Mouse (Mus musculus) WW6 (cell line): Measurements from ENCODE around the gene Fgl2.
A peak's percentile ranks its signal among the peaks of the same experiment; 100 is the strongest.
"Not testable (repeated sequence)": the region's sequence is repeated elsewhere in the genome, so short reads cannot be mapped to it uniquely, and the experiment has no call there.

ENCODE experiments used
- DNase-seq: peaks from one replicate; pipeline ENCODE4 v3.0.0-alpha.2; 2013; ENCODE audit warnings: low read depth, low spot score

Fgl2 gene

DNA sequence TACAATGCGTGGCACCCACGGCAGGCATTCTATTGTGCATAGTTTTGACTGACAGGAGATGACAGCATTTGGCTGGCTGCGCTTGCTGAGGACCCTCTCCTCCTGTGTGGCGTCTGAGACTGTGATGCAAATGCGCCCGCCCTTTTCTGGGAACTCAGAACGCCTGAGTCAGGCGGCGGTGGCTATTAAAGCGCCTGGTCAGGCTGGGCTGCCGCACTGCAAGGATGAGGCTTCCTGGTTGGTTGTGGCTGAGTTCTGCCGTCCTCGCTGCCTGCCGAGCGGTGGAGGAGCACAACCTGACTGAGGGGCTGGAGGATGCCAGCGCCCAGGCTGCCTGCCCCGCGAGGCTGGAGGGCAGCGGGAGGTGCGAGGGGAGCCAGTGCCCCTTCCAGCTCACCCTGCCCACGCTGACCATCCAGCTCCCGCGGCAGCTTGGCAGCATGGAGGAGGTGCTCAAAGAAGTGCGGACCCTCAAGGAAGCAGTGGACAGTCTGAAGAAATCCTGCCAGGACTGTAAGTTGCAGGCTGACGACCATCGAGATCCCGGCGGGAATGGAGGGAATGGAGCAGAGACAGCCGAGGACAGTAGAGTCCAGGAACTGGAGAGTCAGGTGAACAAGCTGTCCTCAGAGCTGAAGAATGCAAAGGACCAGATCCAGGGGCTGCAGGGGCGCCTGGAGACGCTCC lies at the start of gene Fgl2:
Fgl2 (plus strand) TSS at position 150 of the 687 bp plus-strand sequence.
- no peak for DNase-seq

DNA sequence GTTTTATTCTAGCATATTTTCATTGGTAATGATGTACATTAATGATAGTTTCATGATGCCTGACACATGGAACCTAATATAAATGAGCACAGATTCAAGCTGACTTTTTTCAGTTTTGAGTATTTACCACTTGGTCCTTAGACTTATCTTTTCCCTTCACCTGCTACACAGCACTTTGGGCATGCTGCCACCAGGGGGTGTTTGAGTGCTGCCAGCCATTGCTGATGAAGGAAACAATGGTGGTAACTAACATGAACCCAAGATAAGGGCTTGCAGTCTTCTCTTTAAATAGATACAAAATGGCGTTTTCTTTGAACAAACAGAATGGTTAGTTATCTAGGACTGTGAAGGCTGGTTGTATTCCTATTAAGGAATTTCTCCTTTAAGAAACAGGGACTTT lies 45.9 kb upstream of the Fgl2 start:
- DNase-seq, result peak; percentile 28

DNA sequence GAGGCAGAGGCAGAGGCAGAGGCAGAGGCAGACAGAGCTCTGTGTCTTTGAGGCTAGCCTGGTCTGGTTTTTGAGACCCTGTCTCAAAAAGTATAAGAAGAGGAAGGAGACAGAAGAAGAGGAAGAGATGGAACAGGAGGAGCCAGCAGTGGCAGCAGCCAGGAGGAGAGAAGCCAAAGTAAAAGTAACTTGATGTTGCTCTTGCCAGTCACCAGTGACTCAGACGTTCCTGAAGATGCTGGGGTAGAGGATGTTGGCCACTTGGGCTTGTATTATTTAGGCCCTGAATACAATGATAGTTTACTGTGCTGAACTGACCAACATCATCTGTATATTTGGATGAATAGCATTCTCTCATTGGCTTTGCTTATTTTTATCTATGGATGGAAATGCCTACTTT lies 43.9 kb upstream of the Fgl2 start:
- DNase-seq, result no peak

DNA sequence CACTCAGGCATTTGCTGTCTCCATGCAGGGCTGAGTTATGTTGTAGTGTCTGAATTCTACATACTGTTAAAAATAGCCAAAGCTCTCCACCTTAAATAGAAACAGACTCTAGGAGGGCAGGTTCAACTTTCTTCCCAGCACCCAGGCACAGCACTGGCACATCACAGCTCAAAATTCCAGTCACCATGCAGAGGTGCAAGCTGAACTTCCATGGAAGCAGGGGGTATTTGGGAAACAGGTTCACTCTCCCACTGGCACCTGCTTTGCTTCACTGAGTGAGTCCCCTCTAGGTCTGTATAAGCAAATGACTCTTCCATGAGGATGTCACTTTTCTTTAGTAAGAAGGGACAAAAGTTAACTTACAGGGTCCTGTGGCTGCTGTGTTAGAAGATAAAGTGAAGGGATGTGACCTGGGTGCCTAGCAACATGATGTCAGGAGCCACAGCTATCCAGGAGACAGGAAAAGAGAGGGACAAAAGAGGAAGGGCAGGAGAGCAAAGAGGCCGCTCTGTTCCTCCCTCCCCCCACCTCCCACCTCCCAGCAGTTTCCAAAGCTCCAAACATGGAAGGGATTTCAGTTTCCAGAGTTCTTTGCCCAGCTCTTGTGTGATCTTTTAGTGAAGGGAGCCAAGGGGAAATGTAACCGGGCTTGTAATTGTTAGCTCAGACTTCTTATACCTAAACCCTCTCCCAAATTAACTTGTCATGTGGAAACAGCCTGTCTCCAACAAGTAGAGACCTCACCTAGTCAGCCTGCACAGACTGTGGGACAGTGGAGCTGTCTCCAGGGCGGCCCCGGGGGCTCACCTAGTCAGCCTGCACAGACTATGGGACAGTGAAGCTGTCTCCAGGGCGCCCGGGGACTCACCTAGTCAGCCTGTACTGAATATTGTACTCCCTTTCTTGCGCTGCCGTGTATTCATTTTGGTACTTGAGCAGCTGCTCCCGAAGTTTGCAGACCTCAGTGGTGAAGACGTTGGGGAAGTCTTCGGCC lies 42.5 kb upstream of the Fgl2 start:
- no peak for DNase-seq

DNA sequence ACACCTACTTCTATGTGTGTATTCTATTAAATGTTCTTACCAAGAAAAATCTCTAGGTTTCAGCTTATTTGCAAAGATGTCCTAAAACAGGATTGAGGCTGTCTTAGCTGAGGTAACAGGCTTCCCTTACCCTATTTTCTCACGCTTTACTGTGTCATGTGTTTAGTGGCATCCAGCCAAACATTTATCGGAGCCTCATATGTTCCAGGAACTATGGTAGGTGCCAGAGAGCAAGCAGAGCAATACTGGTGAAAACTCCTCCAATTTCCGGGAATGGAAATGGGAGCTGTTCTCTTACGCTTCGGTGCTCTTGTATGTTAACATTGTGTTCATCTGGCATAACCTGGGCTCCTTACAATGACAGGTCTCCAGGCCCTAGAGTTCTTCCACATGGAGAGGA lies 40.8 kb upstream of the Fgl2 start:
- DNase-seq, result no peak

DNA sequence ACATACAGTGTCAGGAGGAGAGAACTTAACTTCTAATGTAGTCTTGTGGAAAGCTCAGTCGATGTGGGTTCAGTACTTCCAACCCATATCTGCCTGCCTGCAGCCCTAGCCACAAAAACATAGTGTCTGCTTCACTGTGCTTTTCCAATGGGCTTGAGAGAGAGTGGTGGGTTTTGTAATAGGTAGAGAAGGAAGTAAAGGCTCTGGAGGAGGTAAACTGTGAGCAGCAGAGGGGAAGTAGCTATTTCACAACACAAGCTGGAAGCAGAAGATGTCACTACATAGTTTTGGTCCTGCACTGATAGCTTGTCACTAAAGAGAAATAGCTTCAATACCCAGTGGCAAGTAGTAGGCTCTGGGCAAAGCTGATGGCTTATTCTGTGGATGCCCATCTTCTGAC lies 40.3 kb upstream of the Fgl2 start:
- DNase-seq, result no peak

DNA sequence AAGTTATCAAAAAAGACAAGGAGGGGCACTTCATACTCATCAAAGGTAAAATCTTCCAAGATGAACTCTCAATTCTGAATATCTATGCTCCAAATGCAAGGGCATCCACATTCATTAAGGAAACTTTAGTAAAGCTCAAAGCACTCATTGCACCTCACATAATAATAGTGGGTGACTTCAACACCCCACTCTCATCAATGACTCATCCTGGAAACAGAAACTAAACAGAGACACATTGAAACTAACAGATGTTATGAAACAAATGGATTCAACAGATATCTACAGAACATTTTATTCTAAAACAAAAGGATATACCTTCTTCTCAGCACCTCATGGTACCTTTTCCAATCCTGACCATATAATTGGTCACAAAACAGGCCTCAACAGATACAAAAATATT lies 30.2 kb upstream of the Fgl2 start:
- DNase-seq, result not testable (repeated sequence)

DNA sequence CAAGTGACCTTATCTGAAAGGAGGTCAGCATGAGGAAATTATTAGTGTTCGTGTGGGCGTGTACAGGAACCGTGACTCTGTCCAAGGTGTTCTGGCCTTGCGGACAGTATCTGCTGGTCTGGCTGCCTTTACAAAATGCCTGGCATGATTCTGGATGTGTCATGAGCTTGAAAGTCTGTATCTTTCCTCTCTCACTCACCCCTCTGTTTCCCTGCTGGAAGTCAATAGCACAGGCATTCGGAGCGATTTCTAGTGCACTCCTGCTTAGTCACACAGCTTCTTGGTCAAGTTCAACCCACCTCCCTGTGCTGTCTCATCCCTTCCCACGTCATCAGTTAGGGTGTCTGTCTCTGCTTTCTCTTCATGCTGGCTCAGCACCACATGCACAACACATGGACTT lies 24.1 kb upstream of the Fgl2 start:
- DNase-seq, result no peak

DNA sequence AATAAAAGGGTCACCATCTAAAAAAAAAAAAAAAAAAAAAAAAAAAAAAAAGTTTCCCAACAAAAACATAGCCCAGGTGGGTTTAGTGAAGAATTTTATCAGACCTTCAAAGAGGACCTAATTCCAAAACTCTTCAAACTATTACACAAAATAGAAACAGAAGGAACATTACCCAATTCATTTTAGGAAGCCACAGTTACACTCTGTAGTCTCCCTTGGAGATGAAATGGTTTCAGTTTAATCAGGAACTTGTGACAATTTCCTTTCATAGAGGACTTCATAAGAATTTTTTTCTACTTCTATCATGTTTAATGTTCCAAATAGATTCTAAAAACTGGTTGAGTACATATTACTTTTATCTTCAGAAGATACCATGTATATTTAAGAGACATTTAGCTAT lies 20.8 kb upstream of the Fgl2 start:
- DNase-seq, result no peak

DNA sequence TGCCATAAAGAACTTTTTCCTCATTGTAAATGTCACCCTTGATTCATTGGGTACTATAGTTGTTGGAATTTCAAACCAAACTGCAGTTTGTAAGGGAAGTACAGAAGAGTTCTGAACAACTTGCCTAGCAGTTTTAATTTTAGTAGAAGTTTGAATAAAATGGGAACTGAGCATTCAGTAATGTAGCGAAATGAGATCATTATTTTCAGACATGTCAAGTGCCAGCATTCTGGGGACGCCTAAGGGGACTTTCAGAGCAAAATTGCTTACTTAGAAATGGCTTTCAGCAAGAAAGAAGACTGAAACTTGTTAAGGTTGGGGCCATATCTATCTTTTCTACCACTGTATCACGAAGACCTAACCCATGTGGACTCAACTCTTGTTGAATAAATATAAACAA lies 13.8 kb upstream of the Fgl2 start:
- DNase-seq, result no peak

DNA sequence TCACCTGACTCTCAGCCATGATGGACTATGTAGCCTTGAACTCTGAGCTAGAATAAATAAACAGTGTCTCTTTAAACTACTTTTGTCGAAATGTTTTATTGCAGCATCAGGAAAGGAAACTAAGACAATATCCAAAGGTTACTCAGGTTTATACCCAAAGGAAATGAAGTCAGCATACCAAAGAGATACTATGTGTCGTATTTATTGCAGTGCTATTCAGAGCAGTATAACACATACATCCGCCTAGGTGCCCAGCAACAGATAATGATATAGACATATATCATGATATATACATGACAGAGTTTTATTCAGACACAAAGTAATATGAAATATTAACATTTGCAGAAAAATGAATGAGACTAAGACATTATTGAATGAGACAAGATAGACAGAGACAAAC lies 9.1 kb upstream of the Fgl2 start:
- DNase-seq, result no peak

DNA sequence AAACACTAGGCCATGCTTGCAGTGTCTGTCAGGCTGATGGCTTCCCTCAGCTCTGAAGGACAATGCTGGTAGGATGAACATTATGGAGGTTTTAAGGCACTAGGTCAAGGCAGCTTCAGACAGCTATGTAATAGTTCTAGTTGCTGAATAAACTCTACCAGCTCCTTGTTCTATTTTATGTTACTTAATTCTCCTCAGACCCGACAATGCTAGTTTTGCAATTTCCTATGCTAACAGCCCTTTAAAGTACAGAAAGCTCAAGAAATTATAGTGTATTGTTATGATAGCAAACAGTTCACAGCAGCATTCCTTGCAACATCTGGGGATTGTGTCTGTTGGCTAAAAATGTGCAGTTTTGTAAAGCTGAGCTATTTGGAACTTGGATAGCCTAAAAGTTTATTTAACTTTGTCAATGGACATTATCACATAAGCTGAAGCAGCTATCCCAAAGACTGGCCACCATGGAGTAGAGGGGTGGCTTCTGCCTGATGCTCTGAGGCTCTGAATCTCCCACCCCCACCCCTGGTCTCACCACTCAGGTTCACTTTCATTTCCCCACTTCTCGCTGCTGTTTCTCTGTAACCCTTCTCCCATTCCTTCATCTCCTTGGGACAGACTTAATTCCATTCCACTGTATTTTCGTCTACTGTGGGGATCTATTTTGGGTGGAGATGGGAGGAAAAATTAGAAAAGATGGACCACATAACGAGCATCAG lies 5.9 kb upstream of the Fgl2 start:
- no peak for DNase-seq

DNA sequence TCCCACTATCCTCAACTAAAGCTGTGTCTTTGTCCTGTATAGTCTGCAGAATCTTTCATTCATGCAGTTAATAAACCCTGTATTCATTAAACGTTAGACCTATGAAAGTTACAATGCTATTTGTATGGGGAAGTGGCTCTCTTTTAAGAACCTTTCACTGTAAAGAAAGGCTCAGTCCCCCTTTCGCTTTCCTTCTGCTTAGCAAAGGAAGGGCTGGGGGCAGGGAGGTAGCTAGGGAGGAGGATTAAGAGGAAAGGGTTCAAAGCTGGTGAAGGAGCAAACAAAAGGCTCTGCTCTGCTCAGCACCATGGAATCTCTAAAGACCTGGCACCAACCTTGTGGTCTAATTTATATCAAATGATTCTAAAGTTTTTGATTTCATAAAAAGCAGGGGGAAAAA lies 4.9 kb upstream of the Fgl2 start:
- DNase-seq, result no peak

DNA sequence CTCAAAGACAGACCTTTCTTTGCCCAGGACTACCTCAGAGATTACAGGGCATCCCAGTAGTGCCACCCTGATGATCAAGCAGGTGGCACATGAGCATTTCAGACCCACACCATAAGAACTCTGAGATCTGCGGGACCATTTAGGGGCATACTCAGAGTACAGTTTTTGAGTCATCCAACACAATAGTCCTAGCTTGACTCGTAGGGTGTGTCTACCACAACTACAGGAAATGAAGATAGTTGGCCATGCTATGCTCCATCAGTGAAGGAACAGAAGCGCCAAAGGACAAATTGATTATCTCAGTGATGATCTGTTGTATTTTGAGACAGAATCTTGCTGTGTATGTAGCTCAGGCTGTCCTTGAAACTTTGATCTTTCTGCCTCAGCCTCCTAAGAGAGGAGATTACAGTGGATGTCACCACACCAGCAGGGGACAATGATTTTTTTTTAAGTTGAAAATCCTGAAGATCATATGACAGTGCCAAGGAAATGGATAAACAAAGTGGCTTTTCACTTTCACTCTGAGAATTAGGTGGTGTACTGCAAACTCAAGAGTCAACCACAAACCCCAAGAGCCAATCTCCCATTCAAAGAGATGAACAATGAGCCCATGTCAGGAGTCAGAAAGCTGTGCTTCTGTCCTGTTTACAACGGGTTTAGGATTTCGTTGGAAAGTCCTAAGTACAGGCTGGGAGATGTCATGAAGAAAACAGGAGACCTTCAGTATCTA lies 2.1 kb upstream of the Fgl2 start:
- no peak for DNase-seq

DNA sequence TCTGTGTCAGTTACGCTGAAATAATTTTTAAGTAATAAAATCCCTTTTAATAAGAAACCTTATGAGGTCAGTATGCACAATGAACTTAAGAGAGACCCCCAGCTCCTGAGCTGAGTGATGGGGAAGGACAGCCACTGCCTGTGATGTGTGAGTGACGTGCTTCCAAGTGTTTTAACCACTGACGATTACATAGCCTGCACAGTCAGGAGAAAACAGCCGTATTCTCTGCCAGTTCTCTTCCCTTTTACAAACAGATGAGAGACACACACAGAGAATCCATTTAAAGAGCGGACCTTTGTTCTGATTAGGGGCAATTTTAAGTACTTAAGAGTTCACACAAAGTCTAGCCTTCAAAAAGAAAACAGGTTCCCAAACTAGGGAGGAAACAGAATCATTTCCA lies 522 bp upstream of the Fgl2 start:
- no peak for DNase-seq

DNA sequence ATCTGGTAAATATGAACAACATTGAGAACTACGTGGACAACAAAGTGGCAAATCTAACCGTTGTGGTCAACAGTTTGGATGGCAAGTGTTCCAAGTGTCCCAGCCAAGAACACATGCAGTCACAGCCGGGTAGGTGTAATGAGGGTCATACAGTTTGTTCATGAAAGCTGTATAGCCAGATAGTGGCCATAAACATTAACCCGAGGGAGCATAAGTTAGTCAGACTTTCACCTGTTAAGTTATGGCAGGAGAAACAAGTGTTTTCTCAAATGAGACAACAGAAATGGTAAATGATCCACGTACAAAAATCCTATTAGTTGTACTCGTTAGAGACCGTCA lies 707 bp downstream of the Fgl2 start:
- DNase-seq, result no peak

DNA sequence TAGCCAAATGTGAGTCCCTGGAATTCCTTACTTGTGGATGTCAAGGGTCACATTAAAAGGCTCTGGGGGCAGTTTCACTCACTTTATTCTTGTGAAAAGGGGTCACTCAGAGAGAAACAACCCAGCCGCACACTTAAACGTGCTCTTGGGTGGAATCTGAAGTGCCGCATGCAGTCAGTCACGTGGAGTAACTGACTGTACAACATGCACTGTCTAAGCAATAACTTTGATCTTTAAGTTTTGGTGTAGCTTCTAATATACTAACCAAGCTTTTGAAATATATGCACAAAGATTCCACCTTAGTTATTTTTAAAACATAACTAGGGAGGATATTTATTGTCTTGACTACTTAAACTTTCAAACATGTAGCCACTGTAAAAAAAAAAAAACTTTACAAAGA lies 4.5 kb downstream of the Fgl2 start:
- no peak for DNase-seq

DNA sequence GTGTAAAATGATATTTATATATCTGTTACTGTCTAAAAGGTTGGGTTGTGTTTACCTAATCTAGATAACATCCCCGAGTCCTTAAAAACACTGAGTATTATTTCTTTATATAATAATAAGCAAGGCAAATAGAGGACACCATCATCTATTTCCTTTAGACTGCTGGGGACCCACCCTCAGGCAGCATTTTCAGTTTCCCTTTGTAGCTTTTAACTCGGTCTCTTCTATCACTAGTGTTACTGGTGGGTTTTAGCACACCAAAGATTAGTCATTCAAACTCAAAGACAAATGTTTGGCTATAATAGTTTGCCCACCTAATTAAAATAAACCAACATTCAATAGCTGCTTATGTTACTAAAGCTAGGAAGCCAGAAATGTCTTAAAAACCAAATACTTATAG lies 6.0 kb downstream of the Fgl2 start:
- DNase-seq, result no peak

DNA sequence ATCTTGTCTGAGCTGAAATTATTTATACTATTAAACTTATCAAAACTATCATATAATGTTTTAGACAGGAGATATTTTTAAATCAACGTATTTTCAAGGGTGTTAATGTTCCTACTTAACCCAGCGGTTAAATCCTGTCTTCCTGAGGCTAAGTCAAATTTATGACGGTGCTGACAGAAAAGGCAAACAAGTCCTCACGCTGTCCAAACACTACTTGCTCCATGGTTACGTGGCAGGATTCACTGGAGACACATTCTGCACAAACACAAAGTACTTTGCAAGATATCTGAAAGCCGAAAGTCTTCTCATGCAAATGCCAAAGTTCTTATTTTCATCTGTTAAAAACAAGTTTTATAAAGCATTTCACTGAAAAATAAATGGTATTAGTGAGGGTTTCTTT lies 9.5 kb downstream of the Fgl2 start:
- no peak for DNase-seq

DNA sequence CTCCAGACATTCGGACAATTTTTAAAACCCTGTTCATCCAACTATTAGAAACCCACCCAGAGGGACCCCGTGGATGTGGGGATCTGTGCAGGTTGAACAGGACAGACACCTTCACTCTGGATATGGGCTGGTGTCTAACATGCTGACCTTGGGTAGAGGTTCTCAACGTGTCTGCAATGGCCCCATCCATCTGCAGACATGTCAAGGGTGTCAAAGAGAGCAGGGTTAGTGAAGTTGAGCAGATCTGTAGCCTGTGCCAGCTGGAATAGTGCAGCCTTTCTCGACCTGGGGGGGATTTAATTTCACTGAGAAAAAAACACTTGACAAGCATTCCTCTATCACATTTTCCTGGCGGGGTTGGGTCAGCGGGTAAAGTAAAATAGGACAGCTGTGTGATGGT lies 10.2 kb downstream of the Fgl2 start:
- no peak for DNase-seq

DNA sequence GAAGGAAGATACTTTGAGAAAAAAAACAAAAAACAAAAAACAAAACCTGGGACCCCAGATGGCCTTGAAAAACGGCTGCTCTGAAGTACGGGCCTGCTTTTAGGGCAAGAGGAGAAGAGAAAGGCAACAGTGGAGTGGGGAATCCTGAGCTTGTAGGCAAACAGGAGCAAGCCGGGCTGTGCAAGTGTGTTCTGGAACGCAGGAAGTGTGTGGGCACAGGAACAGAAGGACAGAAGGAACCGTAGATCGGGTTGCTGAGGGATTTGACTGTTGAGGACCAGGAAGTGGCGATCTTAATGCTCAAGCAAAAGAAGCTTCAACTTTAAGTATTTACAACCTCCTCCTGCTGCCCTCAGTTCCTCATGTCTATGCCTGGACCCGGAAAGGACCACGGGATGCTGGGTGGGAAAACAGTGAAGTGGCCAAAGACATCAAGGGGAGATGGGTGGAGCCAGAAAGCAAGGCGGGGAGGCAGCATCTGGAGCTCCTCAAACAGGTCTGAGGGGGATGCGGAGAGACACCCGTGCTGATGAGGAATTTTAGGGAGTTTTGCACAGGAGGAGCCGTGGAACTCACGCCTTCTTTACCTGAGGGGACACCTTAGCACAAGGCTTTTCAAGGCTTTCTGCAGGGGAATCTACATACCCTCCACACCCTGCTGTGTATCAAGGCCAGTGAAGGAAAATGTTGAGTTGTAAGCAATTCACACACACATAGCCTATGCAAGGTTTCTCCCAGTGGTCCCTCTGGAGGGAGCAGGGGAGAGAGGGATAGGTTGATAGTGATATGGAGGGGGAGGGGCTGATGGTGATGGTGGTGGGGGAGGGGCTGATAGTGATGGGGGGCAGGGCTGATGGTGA lies 11.2 kb downstream of the Fgl2 start:
- DNase-seq, result no peak
